Mouse (Mus musculus) hindbrain, embryonic 15.5 days (tissue): ENCODE measurements around the gene Trim9. TPM values are rescaled to one million over a fixed set of nuclear protein-coding genes. Genes with fewer than 3 reads are reported as not detected.

Experiments
- ATAC-seq: fragments of 200-750 bp; cut with Nextera tagmentation; 2 replicates; pipeline ENCODE4 v1.8.0; 2017; ENCODE audit warnings: low read depth, moderate number of reproducible peaks, moderate TSS enrichment; ENCODE audit not compliant: low FRiP score
- H3K27ac ChIP-seq: fragments of 300-500 bp; sonication (generic); replicated peaks from 2 replicates; pipeline ENCODE4 v1.5.1; 2015; ENCODE audit warnings: mild to moderate bottlenecking, inconsistent platforms
- H3K27me3 ChIP-seq: fragments of 300-500 bp; sonication (generic); 2 replicates; pipeline ENCODE4 v1.6.1; 2015; ENCODE audit warnings: control low read depth, inconsistent platforms
- H3K36me3 ChIP-seq: fragments of 300-500 bp; sonication (generic); 2 replicates; pipeline ENCODE4 v1.6.1; 2015; ENCODE audit warnings: control low read depth, inconsistent platforms
- H3K4me1 ChIP-seq: fragments of 300-500 bp; sonication (generic); replicated peaks from 2 replicates; pipeline ENCODE4 v1.6.1; 2015; ENCODE audit warnings: control low read depth, inconsistent platforms
- H3K4me2 ChIP-seq: fragments of 300-500 bp; sonication (generic); 2 replicates; pipeline ENCODE4 v1.6.1; 2015; ENCODE audit warnings: moderate library complexity, mild to moderate bottlenecking, inconsistent platforms
- H3K4me3 ChIP-seq: fragments of 300-500 bp; sonication (generic); 2 replicates; pipeline ENCODE4 v1.5.1; 2015; ENCODE audit warnings: mild to moderate bottlenecking, inconsistent platforms
- H3K9ac ChIP-seq: fragments of 300-500 bp; sonication (generic); 2 replicates; pipeline ENCODE4 v1.6.1; 2015; ENCODE audit warnings: inconsistent platforms
- H3K9me3 ChIP-seq: fragments of 300-500 bp; sonication (generic); 2 replicates; pipeline ENCODE4 v1.6.1; 2016; ENCODE audit warnings: control low read depth, inconsistent platforms
- WGBS: fragments of 180-500 bp; shearing (Covaris S2); methylation state at CpG from one replicate; pipeline ENCODE4 v1.1.7; 2015; 5-methylcytosine and 5-hydroxymethylcytosine counted together
- polyA plus RNA-seq: library from polyadenylated mRNA; unstranded; fragments of >200 nt; fragmentation: Nextera tagmentation; extraction: Ambion mirVana; gene quantifications from 2 replicates; pipeline ENCODE4 v1.2.1, GENCODE M21; 2015

The Trim9 gene
- polyA plus RNA-seq, 1 experiment from 2014 or later, result 93.3 TPM

GRCm38 (mm10) chr12:70223331-70223730 lies 124.1 kb downstream of the Trim9 start:
- peaks cover 16% of the 10 kb centered on the region for H3K4me1 ChIP-seq
- no peaks in the 10 kb centered on the region for H3K9me3 ChIP-seq
- no peak for ATAC-seq
- WGBS, result 61% methylated on average over 4 of the region's 4 CpGs
- H3K27ac ChIP-seq, result no peak overlapping the region
- no peak overlapping the region for H3K4me3 ChIP-seq
- no peaks in the 10 kb centered on the region for H3K36me3 ChIP-seq
- H3K4me2 ChIP-seq, result no peak overlapping the region
- H3K27me3 ChIP-seq, result 0 out of 2 replicates have a peak, but pooled peaks cover 11% of the 10 kb centered on the region
- H3K9ac ChIP-seq, result no peak overlapping the region

- H3K4me1 ChIP-seq, result peaks cover 2% of the 10 kb centered on the region; the same call in 1 of the 2 replicates
- H3K36me3 ChIP-seq, result no peaks in the 10 kb centered on the region
- no peak overlapping the region for H3K9ac ChIP-seq
- H3K27me3 ChIP-seq, result 0 out of 2 replicates have a peak, but pooled peaks cover 6% of the 10 kb centered on the region
- H3K27ac ChIP-seq, result no peak overlapping the region
- 72% methylated on average over 5 of the region's 5 CpGs for WGBS
- H3K4me2 ChIP-seq, result no peak overlapping the region
- H3K9me3 ChIP-seq, result no peaks in the 10 kb centered on the region
- ATAC-seq, result no peak
- H3K4me3 ChIP-seq, result no peak overlapping the region
These were observed 126.0 kb downstream of the Trim9 start for GRCm38 (mm10) chr12:70221425-70221824.

- H3K4me3 ChIP-seq, result no peak overlapping the region
- H3K4me2 ChIP-seq, result no peak overlapping the region
- 92% methylated on average over 8 of the region's 8 CpGs for WGBS
- no peaks in the 10 kb centered on the region for H3K4me1 ChIP-seq
- no peak overlapping the region for H3K27ac ChIP-seq
- no peaks in the 10 kb centered on the region for H3K27me3 ChIP-seq
- H3K9ac ChIP-seq, result no peak overlapping the region
- no peak for ATAC-seq
- no peaks in the 10 kb centered on the region for H3K9me3 ChIP-seq
- no peaks in the 10 kb centered on the region for H3K36me3 ChIP-seq
These were observed 128.4 kb downstream of the Trim9 start for GRCm38 (mm10) chr12:70218795-70219540.

- no peak overlapping the region for H3K27ac ChIP-seq
- no peaks in the 10 kb centered on the region for H3K27me3 ChIP-seq
- no peak overlapping the region for H3K4me2 ChIP-seq
- H3K4me1 ChIP-seq, result no peaks in the 10 kb centered on the region
- H3K36me3 ChIP-seq, result no peaks in the 10 kb centered on the region
- no peaks in the 10 kb centered on the region for H3K9me3 ChIP-seq
- H3K9ac ChIP-seq, result no peak overlapping the region
- no peak for ATAC-seq
- H3K4me3 ChIP-seq, result no peak overlapping the region
- WGBS, result 39% methylated on average over 16 of the region's 16 CpGs
These were observed 131.1 kb downstream of the Trim9 start for GRCm38 (mm10) chr12:70216229-70216800.

- 84% methylated on average over 8 of the region's 8 CpGs for WGBS
- no peak overlapping the region for H3K4me2 ChIP-seq
- no peak overlapping the region for H3K4me3 ChIP-seq
- no peak overlapping the region for H3K27ac ChIP-seq
- H3K36me3 ChIP-seq, result no peaks in the 10 kb centered on the region
- no peak for ATAC-seq
- H3K9ac ChIP-seq, result no peak overlapping the region
- H3K9me3 ChIP-seq, result no peaks in the 10 kb centered on the region
- no peaks in the 10 kb centered on the region for H3K27me3 ChIP-seq
- no peaks in the 10 kb centered on the region for H3K4me1 ChIP-seq
These were observed 133.1 kb downstream of the Trim9 start for GRCm38 (mm10) chr12:70214281-70214680.

GRCm38 (mm10) chr12:70213601-70214000 lies 133.8 kb downstream of the Trim9 start:
- Histone ChIP-seq H3K9me3 (no peaks in the 10 kb centered on the region), H3K27ac (no peak overlapping the region), H3K9ac (no peak overlapping the region), H3K27me3 (no peaks in the 10 kb centered on the region), H3K4me3 (no peak overlapping the region), H3K36me3 (no peaks in the 10 kb centered on the region), H3K4me2 (no peak overlapping the region), H3K4me1 (no peaks in the 10 kb centered on the region)
- WGBS, result 91% methylated on average over 6 of the region's 6 CpGs
- no peak for ATAC-seq

- Histone ChIP-seq H3K27ac (no peak overlapping the region), H3K4me1 (no peaks in the 10 kb centered on the region), H3K4me3 (no peak overlapping the region), H3K27me3 (no peaks in the 10 kb centered on the region), H3K9ac (no peak overlapping the region), H3K4me2 (no peak overlapping the region), H3K9me3 (no peaks in the 10 kb centered on the region), H3K36me3 (no peaks in the 10 kb centered on the region)
- no peak for ATAC-seq
- 77% methylated on average over 4 of the region's 4 CpGs for WGBS
These were observed 134.9 kb downstream of the Trim9 start for GRCm38 (mm10) chr12:70212501-70212900.

GRCm38 (mm10) chr12:70208214-70208613 lies 139.2 kb downstream of the Trim9 start:
- H3K9me3 ChIP-seq, result no peaks in the 10 kb centered on the region
- H3K4me1 ChIP-seq, result no peaks in the 10 kb centered on the region
- H3K4me3 ChIP-seq, result no peak overlapping the region
- 71% methylated on average over 5 of the region's 5 CpGs for WGBS
- H3K36me3 ChIP-seq, result no peaks in the 10 kb centered on the region
- H3K9ac ChIP-seq, result no peak overlapping the region
- no peak overlapping the region for H3K27ac ChIP-seq
- ATAC-seq, result no peak
- no peak overlapping the region for H3K4me2 ChIP-seq
- H3K27me3 ChIP-seq, result no peaks in the 10 kb centered on the region

GRCm38 (mm10) chr12:70204433-70204832 lies 143.0 kb downstream of the Trim9 start:
- no peak overlapping the region for H3K9ac ChIP-seq
- ATAC-seq, result no peak
- WGBS, result 79% methylated on average over 8 of the region's 8 CpGs
- H3K4me3 ChIP-seq, result no peak overlapping the region
- H3K27ac ChIP-seq, result no peak overlapping the region
- H3K4me1 ChIP-seq, result no peaks in the 10 kb centered on the region
- H3K27me3 ChIP-seq, result no peaks in the 10 kb centered on the region
- no peak overlapping the region for H3K4me2 ChIP-seq
- no peaks in the 10 kb centered on the region for H3K36me3 ChIP-seq
- no peaks in the 10 kb centered on the region for H3K9me3 ChIP-seq

- Histone ChIP-seq H3K27ac (no peak overlapping the region), H3K9ac (no peak overlapping the region), H3K36me3 (no peaks in the 10 kb centered on the region), H3K4me2 (no peak overlapping the region), H3K4me1 (no peaks in the 10 kb centered on the region), H3K27me3 (no peaks in the 10 kb centered on the region), H3K9me3 (no peaks in the 10 kb centered on the region), H3K4me3 (no peak overlapping the region)
- 84% methylated on average over 5 of the region's 5 CpGs for WGBS
- ATAC-seq, result no peak
These were observed 145.4 kb downstream of the Trim9 start for GRCm38 (mm10) chr12:70201926-70202529.

- Histone ChIP-seq H3K27ac (no peak overlapping the region), H3K9me3 (no peaks in the 10 kb centered on the region), H3K9ac (no peak overlapping the region), H3K4me2 (no peak overlapping the region), H3K27me3 (no peaks in the 10 kb centered on the region), H3K4me1 (peaks cover 6% of the 10 kb centered on the region; the same call in 1 of the 2 replicates), H3K36me3 (no peaks in the 10 kb centered on the region), H3K4me3 (no peak overlapping the region)
- WGBS, result 81% methylated on average over 5 of the region's 5 CpGs
- no peak for ATAC-seq
These were observed 151.1 kb downstream of the Trim9 start for GRCm38 (mm10) chr12:70196341-70196740.

- Histone ChIP-seq H3K4me1 (peaks cover 6% of the 10 kb centered on the region; the same call in 1 of the 2 replicates), H3K9ac (no peak overlapping the region), H3K4me3 (no peak overlapping the region), H3K4me2 (no peak overlapping the region), H3K27ac (no peak overlapping the region), H3K36me3 (no peaks in the 10 kb centered on the region), H3K9me3 (no peaks in the 10 kb centered on the region), H3K27me3 (no peaks in the 10 kb centered on the region)
- no peak for ATAC-seq
- WGBS, result 95% methylated on average over 6 of the region's 6 CpGs
These were observed 152.0 kb downstream of the Trim9 start for GRCm38 (mm10) chr12:70195426-70195825.
